Mouse (Mus musculus) lung, postnatal 0 days (tissue): ENCODE measurements at regions not wholly inside any gene's neighbourhood (a gene's known extent, or its start where the extent isn't known, plus 50 kb on each side); places are given as distances from the start of the nearest gene placed in this dataset.
"Not testable (repeated sequence)": the region's sequence is repeated elsewhere in the genome, so short reads cannot be mapped to it uniquely, and the experiment has no call there.

Experiments
- ATAC-seq: fragments of 200-750 bp; cut with Nextera tagmentation; 2 replicates; pipeline ENCODE4 v1.8.0; 2017; ENCODE audit warnings: moderate library complexity
- DNase-seq: peaks from one replicate; pipeline ENCODE4 v3.0.0-alpha.2; 2016; ENCODE audit warnings: low spot score
- H3K27ac ChIP-seq: fragments of 300-500 bp; sonication (generic); 2 replicates; pipeline ENCODE4 v1.5.1; 2014; ENCODE audit warnings: antibody characterized with exemption, mild to moderate bottlenecking, low read length, mixed read lengths
- H3K27me3 ChIP-seq: fragments of 300-500 bp; sonication (generic); replicated peaks from 2 replicates; pipeline ENCODE4 v1.6.1; 2014; ENCODE audit warnings: low read length, mixed read lengths; ENCODE audit not compliant: insufficient read depth
- H3K36me3 ChIP-seq: fragments of 300-500 bp; sonication (generic); 2 replicates; pipeline ENCODE4 v1.6.1; 2014; ENCODE audit warnings: low read length, mixed read lengths; ENCODE audit not compliant: insufficient read depth
- H3K4me1 ChIP-seq: fragments of 300-500 bp; sonication (generic); 2 replicates; pipeline ENCODE4 v1.6.1; 2014; ENCODE audit warnings: antibody characterized with exemption, low read depth, low read length, mixed read lengths; ENCODE audit not compliant: insufficient read depth
- H3K4me2 ChIP-seq: fragments of 300-500 bp; sonication (generic); replicated peaks from 2 replicates; pipeline ENCODE4 v1.6.1; 2014; ENCODE audit warnings: low read depth, mild to moderate bottlenecking, low read length, moderate library complexity, mixed read lengths
- H3K4me3 ChIP-seq: fragments of 300-500 bp; sonication (generic); 2 replicates; pipeline ENCODE4 v1.5.1; 2014; ENCODE audit warnings: low read depth, low read length
- H3K9ac ChIP-seq: fragments of 300-500 bp; sonication (generic); replicated peaks from 2 replicates; pipeline ENCODE4 v1.6.1; 2014; ENCODE audit warnings: low read depth, mild to moderate bottlenecking
- H3K9me3 ChIP-seq: fragments of 300-500 bp; sonication (generic); 2 replicates; pipeline ENCODE4 v1.6.1; 2016; ENCODE audit warnings: low read length, mixed read lengths
- CTCF ChIP-seq: IDR thresholded peaks from 2 replicates; pipeline ENCODE4 v1.5.1; 2016; ENCODE audit warnings: antibody characterized with exemption, mild to moderate bottlenecking
- EP300 ChIP-seq: IDR thresholded peaks from 2 replicates; pipeline ENCODE4 v1.6.1; 2016; ENCODE audit warnings: antibody characterized with exemption, mild to moderate bottlenecking, control low read depth
- WGBS: fragments of 180-500 bp; shearing (Covaris S2); extraction: QIAGEN DNeasy Blood & Tissue Kit; methylation state at CpG from one replicate; pipeline ENCODE4 v1.1.7; 2014; 5-methylcytosine and 5-hydroxymethylcytosine counted together

- H3K4me1 ChIP-seq, result no peaks in the 10 kb centered on the region
- H3K27ac ChIP-seq, result no peak overlapping the region
- ATAC-seq (no peak), DNase-seq (no peak)
- no peaks in the 10 kb centered on the region for H3K36me3 ChIP-seq
- 41% methylated on average over 2 of the region's 2 CpGs for WGBS
- H3K4me2 ChIP-seq, result no peak overlapping the region
- H3K9me3 ChIP-seq, result no peaks in the 10 kb centered on the region
- no peak overlapping the region for H3K9ac ChIP-seq
- H3K27me3 ChIP-seq, result no peaks in the 10 kb centered on the region
- no peak overlapping the region for H3K4me3 ChIP-seq
- TF ChIP-seq CTCF (peak; percentile 26; the same call in 1 of the 2 replicates), EP300 (no peak)
Measured at GRCm38 (mm10) chr19:19347017-19347416, 236.0 kb upstream of the Rorb start.

DNA sequence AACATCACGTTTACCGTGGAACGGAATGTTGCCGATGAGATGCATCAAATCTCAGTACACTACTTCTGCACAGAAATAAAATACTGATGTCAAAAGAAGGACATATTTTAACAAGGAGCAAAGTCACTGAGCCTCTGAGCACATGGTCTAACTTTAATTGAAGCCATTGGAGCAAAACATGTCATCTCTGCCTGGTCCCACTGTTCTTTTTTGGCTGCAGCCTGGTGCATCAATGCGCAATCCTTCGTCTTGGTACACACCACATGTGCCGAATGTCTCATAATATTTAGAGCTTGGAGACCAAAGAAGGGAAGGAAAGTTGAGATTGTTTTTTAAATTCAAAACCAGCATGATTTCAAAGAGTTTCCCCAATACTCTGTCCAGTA, 233.4 kb upstream of the Rorb start:
- Histone ChIP-seq H3K4me3 (no peak overlapping the region), H3K9me3 (no peaks in the 10 kb centered on the region), H3K4me2 (no peak overlapping the region), H3K27me3 (no peaks in the 10 kb centered on the region), H3K9ac (no peak overlapping the region), H3K36me3 (no peaks in the 10 kb centered on the region), H3K4me1 (no peaks in the 10 kb centered on the region), H3K27ac (no peak overlapping the region)
- 82% methylated on average over 7 of the region's 7 CpGs for WGBS
- no peak for TF ChIP-seq CTCF
- DNase-seq (no peak), ATAC-seq (no peak)

DNA sequence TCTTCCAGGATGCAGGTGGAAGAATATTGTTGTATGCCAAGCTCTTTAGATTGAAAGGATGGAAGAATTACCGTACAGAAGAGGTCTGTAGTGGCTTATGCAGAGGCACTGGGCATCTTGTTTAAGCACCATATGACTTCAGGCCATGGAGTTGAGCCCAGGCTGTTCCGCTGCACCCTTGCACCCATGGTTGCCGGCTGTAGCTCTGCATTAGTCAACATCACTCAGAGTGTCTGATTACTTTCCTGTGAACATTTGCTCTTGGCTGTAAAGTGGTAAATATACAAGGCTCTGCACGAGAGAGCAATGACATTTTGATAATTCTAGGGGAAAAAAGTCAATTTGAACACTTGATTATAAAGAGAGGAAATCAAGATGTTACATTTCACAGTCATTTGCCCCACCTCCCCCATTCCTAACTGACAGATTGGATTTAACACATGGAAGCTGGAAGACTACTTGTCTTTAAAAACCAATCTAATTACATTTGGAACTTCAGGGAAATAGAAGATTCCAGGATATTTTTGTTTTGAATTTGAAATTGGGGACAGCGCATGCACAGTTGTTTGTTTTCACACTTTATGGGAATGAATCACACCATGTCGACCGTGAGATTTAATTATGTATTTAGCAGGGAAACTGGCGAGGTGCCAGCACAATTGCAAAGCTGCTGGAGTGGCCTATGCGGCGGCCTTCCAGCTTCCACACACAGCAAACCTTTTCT, 232.9 kb upstream of the Rorb start:
- peak; percentile 13 for DNase-seq
- 43% methylated on average over 10 of the region's 10 CpGs for WGBS
- no peaks in the 10 kb centered on the region for H3K9me3 ChIP-seq
- H3K4me1 ChIP-seq, result no peaks in the 10 kb centered on the region
- ATAC-seq, result no peak
- H3K9ac ChIP-seq, result no peak overlapping the region
- TF ChIP-seq EP300, result no peak
- TF ChIP-seq CTCF, result no peak
- H3K27ac ChIP-seq, result no peak overlapping the region
- H3K27me3 ChIP-seq, result no peaks in the 10 kb centered on the region
- H3K4me2 ChIP-seq, result no peak overlapping the region
- no peak overlapping the region for H3K4me3 ChIP-seq
- H3K36me3 ChIP-seq, result no peaks in the 10 kb centered on the region

DNA sequence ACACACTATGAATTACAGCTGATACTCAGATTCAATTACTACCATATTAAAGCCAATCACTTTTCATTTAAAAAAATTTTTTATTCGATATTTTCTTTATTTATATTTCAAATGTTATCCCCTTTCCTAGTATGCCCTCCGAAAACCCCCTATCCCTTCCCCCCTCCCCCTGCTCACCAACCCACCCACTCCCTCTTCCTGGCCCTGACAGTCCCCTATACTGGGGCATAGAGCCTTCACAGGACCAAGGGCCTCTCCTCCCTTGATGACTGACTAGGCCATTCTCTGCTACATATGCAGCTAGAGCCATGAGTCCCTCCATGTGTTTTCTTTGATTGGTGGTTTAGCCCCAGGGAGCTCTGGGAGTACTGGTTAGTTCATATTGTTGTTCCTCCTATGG, 196.1 kb upstream of the Rorb start:
- not testable (repeated sequence) for H3K4me3 ChIP-seq, H3K27ac ChIP-seq, H3K9ac ChIP-seq, H3K36me3 ChIP-seq, DNase-seq, H3K4me1 ChIP-seq, H3K4me2 ChIP-seq, H3K9me3 ChIP-seq, H3K27me3 ChIP-seq, ATAC-seq
- WGBS, result 84% methylated on average over 2 of the region's 2 CpGs

- Histone ChIP-seq H3K4me1 (no peaks in the 10 kb centered on the region), H3K9me3 (no peaks in the 10 kb centered on the region), H3K27me3 (no peaks in the 10 kb centered on the region), H3K27ac (no peak overlapping the region), H3K4me2 (no peak overlapping the region), H3K4me3 (no peak overlapping the region), H3K9ac (no peak overlapping the region), H3K36me3 (no peaks in the 10 kb centered on the region)
- WGBS, result 75% methylated on average over 6 of the region's 6 CpGs
- no peak for TF ChIP-seq EP300
- TF ChIP-seq CTCF, result no peak
- no peak for DNase-seq
- no peak for ATAC-seq
Measured at GRCm38 (mm10) chr19:19306476-19307131, 195.6 kb upstream of the Rorb start.

- H3K4me3 ChIP-seq, H3K27ac ChIP-seq, H3K36me3 ChIP-seq, DNase-seq, H3K27me3 ChIP-seq, ATAC-seq, H3K4me1 ChIP-seq, H3K4me2 ChIP-seq, H3K9me3 ChIP-seq, H3K9ac ChIP-seq: not testable (repeated sequence)
- 75% methylated on average over 3 of the region's 3 CpGs for WGBS
Measured at GRCm38 (mm10) chr19:19285864-19286263, 174.9 kb upstream of the Rorb start.
